Mouse (Mus musculus): ENCODE measurements around the gene Olfr559. TPM values are rescaled to one million over a fixed set of nuclear protein-coding genes. Genes with fewer than 3 reads are reported as not detected.

Olfr559 gene
- polyA plus RNA-seq, 1 experiment: not detected

GRCm38 (mm10) chr7:102686944-102687501, 40.3 kb downstream of the Olfr559 start, which contains the start of gene Trim68:
Gene Trim68 (minus strand): TSS chr7:102687327.
- no peaks in the 10 kb centered on the region for H3K4me1 ChIP-seq (ENCODE audit: control insufficient read depth, insufficient read depth, low read length)
- peak within 1 kb of the TSS; percentile 54; the same call in 1 of the 2 replicates for H3K27ac ChIP-seq (ENCODE audit: insufficient read depth, low read length)
- H3K4me3 ChIP-seq (ENCODE audit: insufficient read depth, low read length): peak within 1 kb of the TSS; percentile 66
- no peak for TF ChIP-seq CTCF (IDR thresholded peaks at IDR 0.05; ENCODE audit: borderline replicate concordance, insufficient read depth, low read length)
- peak; percentile 63 for TF ChIP-seq POLR2A (IDR thresholded peaks at IDR 0.05; ENCODE audit: low read depth, low read length)

DNA sequence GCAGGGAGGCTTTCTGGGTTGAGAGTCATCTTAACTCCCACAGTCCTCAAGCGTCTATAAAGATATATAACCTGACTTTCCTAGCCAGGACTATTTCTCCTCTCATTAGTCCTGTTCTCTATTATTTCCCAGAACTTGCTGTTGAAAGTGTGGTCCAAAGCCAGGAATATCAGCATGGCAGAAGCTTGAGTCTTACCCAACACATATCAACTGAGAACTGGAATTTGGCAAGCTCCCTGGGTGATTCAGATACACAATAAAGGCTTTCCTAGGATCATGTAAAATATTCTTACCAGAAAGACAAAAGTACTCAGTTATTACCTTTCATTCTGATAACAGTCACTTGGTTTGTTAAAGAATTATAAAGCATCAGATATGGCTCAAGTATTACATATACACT, 45.4 kb downstream of the Olfr559 start:
- Histone ChIP-seq H3K4me3 (ENCODE audit: insufficient read depth, low read length) (no peak overlapping the region), H3K27ac (ENCODE audit: insufficient read depth, low read length) (no peak overlapping the region), H3K4me1 (ENCODE audit: control insufficient read depth, insufficient read depth, low read length) (no peaks in the 10 kb centered on the region)
- TF ChIP-seq CTCF (IDR thresholded peaks at IDR 0.05; ENCODE audit: borderline replicate concordance, insufficient read depth, low read length): no peak
- no peak for TF ChIP-seq POLR2A (IDR thresholded peaks at IDR 0.05; ENCODE audit: low read depth, low read length)

- no peaks in the 10 kb centered on the region for H3K4me1 ChIP-seq (ENCODE audit: control insufficient read depth, insufficient read depth, low read length)
- H3K4me3 ChIP-seq (ENCODE audit: insufficient read depth, low read length): no peak overlapping the region
- H3K27ac ChIP-seq (ENCODE audit: insufficient read depth, low read length): no peak overlapping the region
- TF ChIP-seq POLR2A (IDR thresholded peaks at IDR 0.05; ENCODE audit: low read depth, low read length) (no peak), CTCF (IDR thresholded peaks at IDR 0.05; ENCODE audit: borderline replicate concordance, insufficient read depth, low read length) (no peak)
Measured at GRCm38 (mm10) chr7:102676225-102676624, 51.1 kb downstream of the Olfr559 start.

Other genes starting within 250 kb of the Olfr559 start
- gene Olfr543, start 245.8 kb downstream of the Olfr559 start, polyA plus RNA-seq (2011; ENCODE audit: insufficient read length, low read depth, missing spikeins): not detected in 2 replicates
- gene Olfr544, start 239.2 kb downstream of the Olfr559 start, polyA plus RNA-seq (2011; ENCODE audit: insufficient read length, low read depth, missing spikeins): not detected in 2 replicates
- not detected in 2 replicates for gene Olfr545, start 227.9 kb downstream of the Olfr559 start, polyA plus RNA-seq (2011; ENCODE audit: insufficient read length, low read depth, missing spikeins)
- not detected in 2 replicates for gene Olfr547, start 192.7 kb downstream of the Olfr559 start, polyA plus RNA-seq (2011; ENCODE audit: insufficient read length, low read depth, missing spikeins)
- gene Olfr548-ps1, start 186.6 kb downstream of the Olfr559 start, polyA plus RNA-seq (2011; ENCODE audit: insufficient read length, low read depth, missing spikeins): not detected in 2 replicates
- gene Olfr549, start 177.6 kb downstream of the Olfr559 start, polyA plus RNA-seq (2011; ENCODE audit: insufficient read length, low read depth, missing spikeins): not detected in 2 replicates
- gene Trim21, start 162.0 kb downstream of the Olfr559 start, polyA plus RNA-seq (2011; ENCODE audit: insufficient read length, low read depth, missing spikeins): 8.4 and 8.8 TPM in 2 replicates
- gene Olfr550, start 156.0 kb downstream of the Olfr559 start, polyA plus RNA-seq (2011; ENCODE audit: insufficient read length, low read depth, missing spikeins): not detected in 2 replicates
- not detected in 2 replicates for gene Olfr551, start 135.6 kb downstream of the Olfr559 start, polyA plus RNA-seq (2011; ENCODE audit: insufficient read length, low read depth, missing spikeins)
- not detected in 2 replicates for gene Olfr552, start 129.7 kb downstream of the Olfr559 start, polyA plus RNA-seq (2011; ENCODE audit: insufficient read length, low read depth, missing spikeins)
- gene Olfr553, start 109.3 kb downstream of the Olfr559 start, polyA plus RNA-seq (2011; ENCODE audit: insufficient read length, low read depth, missing spikeins): not detected in 2 replicates
- not detected in 2 replicates for gene Olfr554, start 89.1 kb downstream of the Olfr559 start, polyA plus RNA-seq (2011; ENCODE audit: insufficient read length, low read depth, missing spikeins)
- gene Olfr555, start 68.7 kb downstream of the Olfr559 start, polyA plus RNA-seq (2011; ENCODE audit: insufficient read length, low read depth, missing spikeins): not detected in 2 replicates
- not detected in 2 replicates for gene Olfr556, start 62.6 kb downstream of the Olfr559 start, polyA plus RNA-seq (2011; ENCODE audit: insufficient read length, low read depth, missing spikeins)
- 10.0 and 10.6 TPM in 2 replicates for gene Trim68, start 40.2 kb downstream of the Olfr559 start, polyA plus RNA-seq (2011; ENCODE audit: insufficient read length, low read depth, missing spikeins)
- gene Olfr557, start 31.6 kb downstream of the Olfr559 start, polyA plus RNA-seq (2011; ENCODE audit: insufficient read length, low read depth, missing spikeins): not detected in 2 replicates
- gene Olfr558, start 25.3 kb downstream of the Olfr559 start, polyA plus RNA-seq (2011; ENCODE audit: insufficient read length, low read depth, missing spikeins): not detected in 2 replicates
- not detected in 2 replicates for gene Olfr33, start 8.4 kb downstream of the Olfr559 start, polyA plus RNA-seq (2011; ENCODE audit: insufficient read length, low read depth, missing spikeins)
- not detected in 2 replicates for gene Olfr560, start 31.9 kb upstream of the Olfr559 start, polyA plus RNA-seq (2011; ENCODE audit: insufficient read length, low read depth, missing spikeins)
- gene Olfr78, start 32.0 kb upstream of the Olfr559 start, polyA plus RNA-seq (2011; ENCODE audit: insufficient read length, low read depth, missing spikeins): not detected in 2 replicates
- not detected in 2 replicates for gene Olfr561, start 43.7 kb upstream of the Olfr559 start, polyA plus RNA-seq (2011; ENCODE audit: insufficient read length, low read depth, missing spikeins)
- gene Olfr564, start 76.0 kb upstream of the Olfr559 start, polyA plus RNA-seq (2011; ENCODE audit: insufficient read length, low read depth, missing spikeins): not detected in 2 replicates
- not detected in 2 replicates for gene Olfr566, start 131.3 kb upstream of the Olfr559 start, polyA plus RNA-seq (2011; ENCODE audit: insufficient read length, low read depth, missing spikeins)
- not detected in 2 replicates for gene Olfr568, start 149.6 kb upstream of the Olfr559 start, polyA plus RNA-seq (2011; ENCODE audit: insufficient read length, low read depth, missing spikeins)
- gene Olfr569, start 163.4 kb upstream of the Olfr559 start, polyA plus RNA-seq (2011; ENCODE audit: insufficient read length, low read depth, missing spikeins): not detected in 2 replicates
- not detected in 2 replicates for gene Olfr570, start 167.1 kb upstream of the Olfr559 start, polyA plus RNA-seq (2011; ENCODE audit: insufficient read length, low read depth, missing spikeins)
- gene Olfr571, start 190.0 kb upstream of the Olfr559 start, polyA plus RNA-seq (2011; ENCODE audit: insufficient read length, low read depth, missing spikeins): 0.21 TPM in 1 of 2 replicates, not detected in the other
- gene Olfr572, start 196.9 kb upstream of the Olfr559 start, polyA plus RNA-seq (2011; ENCODE audit: insufficient read length, low read depth, missing spikeins): not detected in 2 replicates
- gene Olfr573-ps1, start 215.1 kb upstream of the Olfr559 start, polyA plus RNA-seq (2011; ENCODE audit: insufficient read length, low read depth, missing spikeins): not detected in 2 replicates
- gene Olfr574, start 221.0 kb upstream of the Olfr559 start, polyA plus RNA-seq (2011; ENCODE audit: insufficient read length, low read depth, missing spikeins): not detected in 2 replicates
- gene Olfr575, start 231.3 kb upstream of the Olfr559 start, polyA plus RNA-seq (2011; ENCODE audit: insufficient read length, low read depth, missing spikeins): not detected in 2 replicates
- gene Olfr576, start 235.2 kb upstream of the Olfr559 start, polyA plus RNA-seq (2011; ENCODE audit: insufficient read length, low read depth, missing spikeins): not detected in 2 replicates
- not detected in 2 replicates for gene Olfr577, start 248.5 kb upstream of the Olfr559 start, polyA plus RNA-seq (2011; ENCODE audit: insufficient read length, low read depth, missing spikeins)